Mouse (Mus musculus): ENCODE measurements at regions not wholly inside any gene's neighbourhood (a gene's known extent, or its start where the extent isn't known, plus 50 kb on each side); places are given as distances from the start of the nearest gene placed in this dataset.
"Not testable (repeated sequence)": the region's sequence is repeated elsewhere in the genome, so short reads cannot be mapped to it uniquely, and the experiment has no call there.

DNA sequence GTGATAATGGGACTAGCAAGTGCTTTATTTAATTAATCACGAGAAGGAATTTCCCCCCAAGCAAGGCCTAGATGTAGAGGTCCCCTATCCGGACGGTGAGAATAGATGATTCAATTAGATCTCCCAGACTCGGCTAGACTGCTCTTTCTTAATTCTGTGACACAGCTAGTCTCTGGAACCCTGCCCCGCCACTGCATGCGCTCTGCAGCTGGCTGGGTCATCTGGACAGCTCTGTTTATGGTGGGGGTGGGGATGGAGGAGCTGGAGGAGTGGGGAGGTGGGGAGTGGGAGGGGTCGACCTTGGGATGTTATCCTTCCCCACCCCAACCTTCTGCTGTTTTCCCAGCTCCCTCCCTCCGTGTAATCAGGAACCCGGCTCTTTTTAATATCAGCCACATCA is 147.5 kb upstream of the Sfswap start:
- H3K4me3 ChIP-seq (ENCODE audit: insufficient read depth, low read length): no peak overlapping the region
- H3K4me1 ChIP-seq (ENCODE audit: control insufficient read depth, insufficient read depth, low read length): no peaks in the 10 kb centered on the region
- TF ChIP-seq CTCF (IDR thresholded peaks at IDR 0.05; ENCODE audit: borderline replicate concordance, insufficient read depth, low read length) (no peak), POLR2A (IDR thresholded peaks at IDR 0.05; ENCODE audit: low read depth, low read length) (no peak)
- no peak overlapping the region for H3K27ac ChIP-seq (ENCODE audit: insufficient read depth, low read length)

- Histone ChIP-seq H3K4me3 (ENCODE audit: insufficient read depth, low read length) (no peak overlapping the region), H3K27ac (ENCODE audit: insufficient read depth, low read length) (no peak overlapping the region), H3K4me1 (ENCODE audit: control insufficient read depth, insufficient read depth, low read length) (no peaks in the 10 kb centered on the region)
- no peak for TF ChIP-seq CTCF (IDR thresholded peaks at IDR 0.05; ENCODE audit: borderline replicate concordance, insufficient read depth, low read length)
- TF ChIP-seq POLR2A (IDR thresholded peaks at IDR 0.05; ENCODE audit: low read depth, low read length): no peak
Measured at GRCm38 (mm10) chr5:129354877-129355276, 146.1 kb upstream of the Sfswap start.

DNA sequence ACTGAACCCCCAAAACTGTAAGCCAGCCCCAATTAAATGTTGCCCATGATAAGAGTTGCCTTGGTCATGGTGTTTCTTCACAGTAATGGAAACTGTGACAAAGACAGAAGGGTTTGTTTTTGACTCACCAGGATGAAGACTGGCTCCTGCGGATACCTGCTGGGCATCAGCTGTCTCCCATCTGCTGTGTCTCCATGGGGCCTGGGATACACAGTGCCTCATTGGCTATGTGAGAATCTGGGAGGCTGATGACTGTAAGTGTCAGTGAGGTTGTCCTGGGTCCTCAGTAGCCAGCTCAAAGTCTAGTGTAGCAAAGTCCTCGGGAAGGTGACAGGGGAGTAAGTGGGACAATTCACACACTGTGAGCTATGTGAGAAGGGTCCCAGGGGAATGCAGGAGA is 139.5 kb upstream of the Sfswap start:
- Histone ChIP-seq H3K27ac (ENCODE audit: insufficient read depth, low read length) (no peak overlapping the region), H3K4me3 (ENCODE audit: insufficient read depth, low read length) (no peak overlapping the region), H3K4me1 (ENCODE audit: control insufficient read depth, insufficient read depth, low read length) (no peaks in the 10 kb centered on the region)
- TF ChIP-seq CTCF (IDR thresholded peaks at IDR 0.05; ENCODE audit: borderline replicate concordance, insufficient read depth, low read length): no peak
- no peak for TF ChIP-seq POLR2A (IDR thresholded peaks at IDR 0.05; ENCODE audit: low read depth, low read length)

DNA sequence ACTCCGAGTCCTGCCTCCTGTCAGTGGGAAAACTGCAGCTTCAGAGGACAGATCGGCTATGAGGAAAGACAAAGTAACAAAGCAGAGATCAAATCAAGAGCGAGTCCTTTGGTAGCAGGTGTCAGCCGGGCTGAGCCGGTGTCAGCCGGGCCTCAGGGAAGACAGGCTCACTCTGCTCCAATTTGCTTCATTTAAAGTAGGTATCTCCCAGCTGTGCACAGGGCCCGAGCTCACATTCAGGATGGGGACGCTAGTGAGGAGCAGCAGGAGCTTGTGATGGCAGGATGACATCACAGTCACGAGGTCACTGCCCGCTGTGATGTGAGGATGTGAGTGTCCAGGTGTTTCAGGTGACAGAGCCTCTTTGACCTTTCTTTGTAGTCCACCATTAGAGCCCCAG is 137.8 kb upstream of the Sfswap start:
- no peaks in the 10 kb centered on the region for H3K4me1 ChIP-seq (ENCODE audit: control insufficient read depth, insufficient read depth, low read length)
- TF ChIP-seq POLR2A (IDR thresholded peaks at IDR 0.05; ENCODE audit: low read depth, low read length) (no peak), CTCF (IDR thresholded peaks at IDR 0.05; ENCODE audit: borderline replicate concordance, insufficient read depth, low read length) (no peak)
- no peak overlapping the region for H3K4me3 ChIP-seq (ENCODE audit: insufficient read depth, low read length)
- no peak overlapping the region for H3K27ac ChIP-seq (ENCODE audit: insufficient read depth, low read length)

DNA sequence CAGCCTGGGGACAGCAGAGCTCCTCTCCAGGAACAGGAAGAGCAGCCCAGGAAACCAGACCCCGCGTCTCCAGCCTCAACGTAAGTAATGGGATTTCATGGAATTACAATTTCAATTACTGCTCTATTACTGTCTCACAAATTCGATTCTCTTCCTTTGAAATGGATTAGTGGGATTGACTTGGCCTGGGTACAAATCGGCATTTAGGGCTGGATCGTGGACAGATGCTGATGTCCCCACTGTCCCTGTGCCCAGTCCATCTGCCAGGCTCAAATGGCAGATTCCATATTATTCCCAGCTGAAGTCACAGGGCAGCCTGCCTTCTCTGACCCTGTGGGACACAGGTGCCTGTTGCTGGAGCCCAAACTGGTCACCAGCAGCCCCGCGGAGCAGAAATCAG is 136.0 kb upstream of the Sfswap start:
- H3K27ac ChIP-seq (ENCODE audit: insufficient read depth, low read length): no peak overlapping the region
- no peaks in the 10 kb centered on the region for H3K4me1 ChIP-seq (ENCODE audit: control insufficient read depth, insufficient read depth, low read length)
- H3K4me3 ChIP-seq (ENCODE audit: insufficient read depth, low read length): no peak overlapping the region
- TF ChIP-seq CTCF (IDR thresholded peaks at IDR 0.05; ENCODE audit: borderline replicate concordance, insufficient read depth, low read length) (no peak), POLR2A (IDR thresholded peaks at IDR 0.05; ENCODE audit: low read depth, low read length) (no peak)

- no peaks in the 10 kb centered on the region for H3K4me1 ChIP-seq (ENCODE audit: control insufficient read depth, insufficient read depth, low read length)
- H3K4me3 ChIP-seq (ENCODE audit: insufficient read depth, low read length): no peak overlapping the region
- no peak overlapping the region for H3K27ac ChIP-seq (ENCODE audit: insufficient read depth, low read length)
- TF ChIP-seq CTCF (IDR thresholded peaks at IDR 0.05; ENCODE audit: borderline replicate concordance, insufficient read depth, low read length) (no peak), POLR2A (IDR thresholded peaks at IDR 0.05; ENCODE audit: low read depth, low read length) (no peak)
Measured at GRCm38 (mm10) chr5:129367266-129367665, 133.8 kb upstream of the Sfswap start.

GRCm38 (mm10) chr5:129380861-129381260 is 120.2 kb upstream of the Sfswap start:
- Histone ChIP-seq H3K4me3 (ENCODE audit: insufficient read depth, low read length) (no peak overlapping the region), H3K27ac (ENCODE audit: insufficient read depth, low read length) (no peak overlapping the region), H3K4me1 (ENCODE audit: control insufficient read depth, insufficient read depth, low read length) (no peaks in the 10 kb centered on the region)
- TF ChIP-seq POLR2A (IDR thresholded peaks at IDR 0.05; ENCODE audit: low read depth, low read length) (no peak), CTCF (IDR thresholded peaks at IDR 0.05; ENCODE audit: borderline replicate concordance, insufficient read depth, low read length) (no peak)

- H3K4me3 ChIP-seq (ENCODE audit: insufficient read depth, low read length): no peak overlapping the region
- no peak overlapping the region for H3K27ac ChIP-seq (ENCODE audit: insufficient read depth, low read length)
- H3K4me1 ChIP-seq (ENCODE audit: control insufficient read depth, insufficient read depth, low read length): no peaks in the 10 kb centered on the region
- TF ChIP-seq CTCF (IDR thresholded peaks at IDR 0.05; ENCODE audit: borderline replicate concordance, insufficient read depth, low read length) (no peak), POLR2A (IDR thresholded peaks at IDR 0.05; ENCODE audit: low read depth, low read length) (no peak)
Measured at GRCm38 (mm10) chr5:129384976-129385375, 116.0 kb upstream of the Sfswap start.

- not testable (repeated sequence) for H3K4me3 ChIP-seq (ENCODE audit: insufficient read depth, low read length); H3K4me1 ChIP-seq (ENCODE audit: control insufficient read depth, insufficient read depth, low read length); H3K27ac ChIP-seq (ENCODE audit: insufficient read depth, low read length)
Measured at GRCm38 (mm10) chr5:129385965-129386643, 114.9 kb upstream of the Sfswap start.

DNA sequence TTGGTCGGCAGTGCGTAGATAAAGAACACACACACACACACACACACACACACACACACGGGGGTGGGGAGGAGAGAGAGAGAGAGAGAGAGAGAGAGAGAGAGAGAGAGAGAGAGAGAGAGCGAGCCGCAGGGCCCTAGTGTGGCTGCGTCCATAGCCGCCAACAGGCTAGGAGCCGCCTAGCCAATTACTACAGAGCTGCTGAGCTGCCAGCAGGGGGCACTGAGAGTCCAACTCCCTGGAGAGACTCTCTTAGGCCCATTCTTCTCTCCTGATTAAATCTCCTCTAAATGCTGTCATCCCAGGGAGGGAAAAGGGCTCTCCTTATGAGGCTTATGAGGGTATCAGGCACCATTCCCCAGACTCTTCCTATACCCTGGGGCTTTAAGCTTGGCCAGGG is 114.3 kb upstream of the Sfswap start:
- H3K4me1 ChIP-seq (ENCODE audit: control insufficient read depth, insufficient read depth, low read length): not testable (repeated sequence)

DNA sequence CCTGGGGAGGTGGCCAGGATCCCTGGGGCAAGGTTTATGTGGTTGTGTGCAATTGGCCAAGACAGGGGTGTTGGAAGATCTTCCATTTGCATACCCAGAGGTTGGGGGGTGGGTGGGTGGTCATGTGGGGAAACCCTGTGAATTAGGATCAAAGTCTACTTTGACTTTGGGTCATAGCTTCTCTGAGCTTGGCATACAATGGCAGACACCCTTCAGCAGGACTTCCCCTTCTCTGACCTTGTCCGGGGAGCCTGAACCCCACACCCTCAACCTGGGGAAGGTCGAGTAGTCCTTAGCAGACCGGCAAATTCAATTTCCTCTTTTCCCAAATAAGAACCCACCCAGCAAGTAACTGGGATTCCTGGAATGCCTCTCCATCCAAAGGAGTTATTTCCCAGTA is 113.7 kb upstream of the Sfswap start:
- H3K4me3 ChIP-seq (ENCODE audit: insufficient read depth, low read length): no peak overlapping the region
- H3K4me1 ChIP-seq (ENCODE audit: control insufficient read depth, insufficient read depth, low read length): no peaks in the 10 kb centered on the region
- TF ChIP-seq CTCF (IDR thresholded peaks at IDR 0.05; ENCODE audit: borderline replicate concordance, insufficient read depth, low read length) (no peak), POLR2A (IDR thresholded peaks at IDR 0.05; ENCODE audit: low read depth, low read length) (no peak)
- H3K27ac ChIP-seq (ENCODE audit: insufficient read depth, low read length): no peak overlapping the region

More for the DNA sequence above, 114.3 kb upstream of the Sfswap start:
- H3K27ac ChIP-seq (ENCODE audit: insufficient read depth, low read length); H3K4me3 ChIP-seq (ENCODE audit: insufficient read depth, low read length): not testable (repeated sequence)
